Mouse (Mus musculus) liver, embryonic 14.5 days (tissue): Measurements from ENCODE around the gene Maml3. TPM values are rescaled to one million over a fixed set of nuclear protein-coding genes. Genes with fewer than 3 reads are reported as not detected.

Experiments used
- ATAC-seq: fragments of 200-750 bp; cut with Nextera tagmentation; 2 replicates; pipeline ENCODE4 v1.8.0; 2017; ENCODE audit warnings: moderate number of reproducible peaks, mild to moderate bottlenecking, moderate library complexity; ENCODE audit not compliant: insufficient read depth
- DNase-seq, 3 experiments: peaks; one replicate each; pipeline ENCODE4 v3.0.0-alpha.2; 2012 to 2013; ENCODE audit warnings: low read depth in 3 of 3, low spot score in 3 of 3
- H3K27ac ChIP-seq: fragments of 300-500 bp; sonication (generic); 2 replicates; pipeline ENCODE4 v1.5.1; 2014; ENCODE audit warnings: moderate library complexity, mild to moderate bottlenecking, control low read depth, inconsistent platforms
- H3K27me3 ChIP-seq: fragments of 300-500 bp; sonication (generic); 2 replicates; pipeline ENCODE4 v1.6.1; 2014; ENCODE audit warnings: mild to moderate bottlenecking, low read length, moderate library complexity; ENCODE audit not compliant: control insufficient read depth, insufficient read depth
- H3K36me3 ChIP-seq: fragments of 300-500 bp; sonication (generic); replicated peaks from 2 replicates; pipeline ENCODE4 v1.6.1; 2014; ENCODE audit warnings: low read depth; ENCODE audit not compliant: control insufficient read depth, insufficient read depth
- H3K4me1 ChIP-seq, 2 experiments: fragments of 200-500 bp in 1 of 2; fragments of 300-500 bp in 1 of 2; sonication (generic) in 1 of 2; replicated peaks; 2 replicates each; pipeline ENCODE4 v1.6.1; 2012 to 2014; ENCODE audit warnings: antibody characterized with exemption in 1 of 2, inconsistent platforms in 1 of 2, low read length in 1 of 2; ENCODE audit not compliant: control insufficient read depth in 2 of 2, insufficient read depth in 2 of 2
- H3K4me2 ChIP-seq: fragments of 300-500 bp; sonication (generic); 2 replicates; pipeline ENCODE4 v1.6.1; 2014; ENCODE audit warnings: low read depth, mild to moderate bottlenecking, control low read depth, moderate library complexity
- H3K4me3 ChIP-seq, 2 experiments: fragments of 200-500 bp in 1 of 2; fragments of 300-500 bp in 1 of 2; sonication (generic) in 1 of 2; 2 replicates each; pipeline ENCODE4 v1.5.1; 2012 to 2014; ENCODE audit warnings: low read depth in 2 of 2, low read length in 2 of 2, mild to moderate bottlenecking in 2 of 2, control low read depth in 1 of 2, inconsistent platforms in 1 of 2, moderate library complexity in 1 of 2; ENCODE audit not compliant: insufficient read depth in 1 of 2
- H3K9ac ChIP-seq: fragments of 300-500 bp; sonication (generic); replicated peaks from 2 replicates; pipeline ENCODE4 v1.6.1; 2014; ENCODE audit warnings: mild to moderate bottlenecking, control low read depth, moderate library complexity
- H3K9me3 ChIP-seq: fragments of 300-500 bp; sonication (generic); 2 replicates; pipeline ENCODE4 v1.6.1; 2016; ENCODE audit warnings: low read length, mixed read lengths; ENCODE audit not compliant: control insufficient read depth
- CTCF ChIP-seq: IDR thresholded peaks from 2 replicates; pipeline ENCODE4 v1.5.1; 2016; ENCODE audit warnings: antibody characterized with exemption, low read depth, control low read depth
- EP300 ChIP-seq: IDR thresholded peaks from 2 replicates; pipeline ENCODE4 v1.6.1; 2016; ENCODE audit warnings: antibody characterized with exemption, low read depth
- WGBS: fragments of 180-500 bp; shearing (Covaris S2); extraction: QIAGEN DNeasy Blood & Tissue Kit; methylation state at CpG from one replicate; pipeline ENCODE4 v1.1.7; 2014; ENCODE audit not compliant: insufficient replicate concordance; 5-methylcytosine and 5-hydroxymethylcytosine counted together
- polyA plus RNA-seq, 2 experiments: library from polyadenylated mRNA; depleted of rRNA in 1 of 2; stranded (reverse) in 1 of 2; unstranded in 1 of 2; fragments of >200 nt; fragmentation: Nextera tagmentation in 1 of 2; extraction: Ambion mirVana in 1 of 2; gene quantifications; 2 replicates each; pipeline versions ENCODE4 v1.2.1 to v1.2.3; 2012 to 2014

Maml3 gene
- polyA plus RNA-seq, 2 experiments = 0.57 to 0.71 TPM

GRCm38 (mm10) chr3:51890181-51890580 is 214.7 kb downstream of the Maml3 start:
- H3K27me3 ChIP-seq = no peaks in the 10 kb centered on the region
- WGBS = 36% methylated on average over 4 of the region's 4 CpGs
- DNase-seq = no peak

GRCm38 (mm10) chr3:51889776-51890175 is 215.1 kb downstream of the Maml3 start:
- no peaks in the 10 kb centered on the region for H3K9me3 ChIP-seq
- WGBS = 69% methylated on average over 5 of the region's 5 CpGs
- no peaks in the 10 kb centered on the region for H3K36me3 ChIP-seq
- H3K27ac ChIP-seq = no peak overlapping the region
- 0 out of 4 replicates have a peak, but pooled peaks cover 0 to 7% of the 10 kb centered on the region in 2 experiments for H3K4me1 ChIP-seq
- H3K4me2 ChIP-seq = no peak overlapping the region
- ATAC-seq (no peak), DNase-seq (no peak)
- no peak overlapping the region for H3K9ac ChIP-seq
- no peaks in the 10 kb centered on the region for H3K27me3 ChIP-seq
- TF ChIP-seq CTCF (no peak), EP300 (no peak)
- H3K4me3 ChIP-seq = no peak overlapping the region

More at GRCm38 (mm10) chr3:51890181-51890580, 214.7 kb downstream of the Maml3 start:
- no peaks in the 10 kb centered on the region for H3K36me3 ChIP-seq
- no peaks in the 10 kb centered on the region for H3K9me3 ChIP-seq
- H3K27ac ChIP-seq = no peak overlapping the region
- ATAC-seq = no peak
- H3K9ac ChIP-seq = no peak overlapping the region
- H3K4me3 ChIP-seq = no peak overlapping the region
- TF ChIP-seq CTCF (no peak), EP300 (no peak)
- no peak overlapping the region for H3K4me2 ChIP-seq
- H3K4me1 ChIP-seq = 0 out of 4 replicates have a peak, but pooled peaks cover 0 to 5% of the 10 kb centered on the region in 2 experiments

- peak overlapping the region; percentile 41 for H3K4me2 ChIP-seq
- ATAC-seq = 0 out of 2 replicates have a peak, but pooled peaks have one; percentile 39
- no peak for DNase-seq
- peaks cover 0 to 8% of the 10 kb centered on the region in 2 experiments; a peak in 1 of 4 replicates for H3K4me1 ChIP-seq
- no peaks in the 10 kb centered on the region for H3K36me3 ChIP-seq
- 26% methylated on average over 20 of the region's 20 CpGs for WGBS
- H3K27me3 ChIP-seq = no peaks in the 10 kb centered on the region
- H3K9me3 ChIP-seq = no peaks in the 10 kb centered on the region
- 0 out of 4 replicates have a peak overlapping the region, but pooled peaks of 1 of the 2 experiments have one; percentile 8 for H3K4me3 ChIP-seq
- H3K9ac ChIP-seq = no peak overlapping the region
- TF ChIP-seq CTCF = no peak
- no peak for TF ChIP-seq EP300
- H3K27ac ChIP-seq = no peak overlapping the region
These were observed 216.0 kb downstream of the Maml3 start for GRCm38 (mm10) chr3:51888662-51889433.

GRCm38 (mm10) chr3:51888295-51888661 is 216.6 kb downstream of the Maml3 start:
- Histone ChIP-seq H3K4me2 (peak overlapping the region; percentile 41), H3K4me1 (peaks cover 0 to 10% of the 10 kb centered on the region in 2 experiments; a peak in 1 of 4 replicates), H3K9ac (no peak overlapping the region), H3K27ac (no peak overlapping the region), H3K4me3 (no peak overlapping the region), H3K36me3 (no peaks in the 10 kb centered on the region), H3K9me3 (no peaks in the 10 kb centered on the region), H3K27me3 (no peaks in the 10 kb centered on the region)
- no peak for TF ChIP-seq CTCF
- no peak for TF ChIP-seq EP300
- 4% methylated on average over 7 of the region's 8 CpGs for WGBS
- DNase-seq (no peak), ATAC-seq (no peak)

GRCm38 (mm10) chr3:51885920-51886319 is 219.0 kb downstream of the Maml3 start:
- DNase-seq = no peak

More at GRCm38 (mm10) chr3:51885920-51886319, 219.0 kb downstream of the Maml3 start:
- Histone ChIP-seq H3K4me2 (no peak overlapping the region), H3K9ac (no peak overlapping the region), H3K9me3 (no peaks in the 10 kb centered on the region), H3K27ac (no peak overlapping the region), H3K27me3 (no peaks in the 10 kb centered on the region), H3K36me3 (no peaks in the 10 kb centered on the region), H3K4me3 (no peak overlapping the region), H3K4me1 (peaks cover 4 to 24% of the 10 kb centered on the region in 2 experiments)
- no peak for ATAC-seq
- 55% methylated on average over 5 of the region's 5 CpGs for WGBS
- TF ChIP-seq EP300 (no peak), CTCF (no peak)
